Mouse (Mus musculus) adipocyte (in vitro differentiated cells): Measurements from ENCODE around the gene Pakap.
A peak's percentile ranks its signal among the peaks of the same experiment; 100 is the strongest.

ENCODE experiments used
- DNase-seq: peaks from one replicate; pipeline ENCODE4 v3.0.0-alpha.2; 2016; ENCODE audit warnings: low spot score

Gene Pakap

DNA sequence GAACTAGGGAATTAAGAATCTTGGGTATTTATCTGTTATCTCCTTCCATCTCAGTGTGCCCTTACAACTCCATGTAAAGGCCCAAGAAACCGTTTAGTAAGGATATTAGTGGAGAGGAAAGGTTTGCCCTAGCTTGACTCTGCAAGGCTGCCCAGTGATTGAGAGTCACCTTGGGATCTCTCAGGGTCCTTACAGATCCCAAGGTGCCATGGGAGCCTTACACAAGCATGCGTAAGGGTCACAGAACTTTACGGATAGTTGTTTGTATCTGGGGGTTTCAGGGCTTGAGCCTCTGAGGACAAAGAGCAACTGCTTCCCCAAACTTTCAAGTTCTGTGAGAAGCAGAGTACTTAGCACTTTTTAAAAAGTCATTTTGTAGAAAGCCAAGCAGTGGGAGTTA is 6.2 kb downstream of the Pakap start:
- no peak for DNase-seq

DNA sequence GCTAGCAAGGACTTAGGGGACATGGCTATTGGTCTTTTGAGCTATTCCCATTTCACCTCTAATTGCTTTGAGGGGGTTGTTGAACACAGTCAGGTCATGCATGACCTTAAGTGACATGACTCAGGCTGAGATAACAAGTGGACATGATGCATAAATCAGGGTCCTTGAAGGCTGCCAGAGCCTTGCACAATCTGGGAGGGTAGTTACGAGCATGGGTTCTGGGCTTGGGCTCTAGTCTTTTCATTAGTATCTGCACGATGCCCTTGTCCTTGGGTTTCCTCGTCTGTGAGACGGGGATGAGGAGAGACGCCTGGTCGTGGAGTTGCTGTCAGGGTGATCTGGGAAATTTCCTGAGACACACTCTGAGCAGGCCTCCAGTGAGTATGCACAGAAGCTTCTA is 6.7 kb downstream of the Pakap start:
- DNase-seq = peak; percentile 34

DNA sequence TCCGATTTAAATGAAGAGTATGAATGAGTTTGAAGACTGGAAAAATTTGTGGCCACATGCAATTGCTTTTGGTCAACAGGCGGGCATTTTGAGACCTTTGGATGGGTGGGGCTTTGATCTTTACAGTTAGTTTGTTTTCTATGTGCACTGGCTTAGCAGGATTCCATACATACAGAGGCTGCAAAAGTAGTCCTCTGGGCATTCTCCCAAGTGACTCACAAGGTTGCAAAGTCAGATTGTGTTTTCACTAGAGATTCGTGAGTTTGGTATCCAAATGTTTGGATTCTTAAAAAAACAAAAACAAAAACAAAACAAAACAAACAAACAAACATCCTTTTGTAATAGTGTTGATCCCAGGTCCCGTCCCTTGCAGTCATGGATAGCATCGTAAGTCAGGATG is 7.7 kb downstream of the Pakap start:
- no peak for DNase-seq

DNA sequence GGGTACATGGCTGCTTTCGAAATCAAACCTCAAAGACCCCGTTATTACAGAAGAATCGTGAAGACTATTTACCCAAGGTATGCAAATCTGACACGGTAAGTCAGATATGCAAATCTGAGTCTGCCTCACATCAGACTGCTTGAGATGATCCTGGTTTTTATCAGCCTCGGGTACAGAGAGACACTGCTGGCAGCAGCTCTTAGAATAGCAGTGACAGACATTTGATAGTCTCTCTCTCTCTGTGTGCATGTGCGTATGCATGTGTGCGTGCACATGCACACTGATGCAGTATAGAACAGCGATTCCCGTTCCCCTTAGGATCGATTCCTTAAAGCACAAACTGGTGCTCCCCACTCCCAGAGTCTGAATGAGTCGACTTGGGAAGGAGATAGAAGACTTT is 8.1 kb downstream of the Pakap start:
- DNase-seq = no peak

DNA sequence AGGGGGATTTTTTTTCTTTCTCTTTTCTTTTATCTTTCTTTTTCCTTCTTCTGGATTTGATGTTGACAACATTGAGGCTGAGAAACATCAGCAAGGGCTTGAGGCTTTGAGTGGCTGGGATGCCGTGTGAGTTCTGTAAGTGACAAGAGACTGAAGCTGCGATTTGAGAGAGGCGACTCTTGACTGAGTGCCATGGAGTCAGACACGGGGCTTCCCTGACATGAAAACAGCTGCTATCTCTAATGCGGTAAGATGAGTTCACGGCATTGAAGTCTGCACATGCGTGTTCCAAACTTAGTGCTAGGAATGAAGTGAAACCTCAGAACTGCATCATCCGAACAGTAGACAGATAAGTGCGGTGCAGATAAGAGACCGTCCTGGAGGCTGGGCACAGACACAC is 11.7 kb downstream of the Pakap start:
- no peak for DNase-seq

DNA sequence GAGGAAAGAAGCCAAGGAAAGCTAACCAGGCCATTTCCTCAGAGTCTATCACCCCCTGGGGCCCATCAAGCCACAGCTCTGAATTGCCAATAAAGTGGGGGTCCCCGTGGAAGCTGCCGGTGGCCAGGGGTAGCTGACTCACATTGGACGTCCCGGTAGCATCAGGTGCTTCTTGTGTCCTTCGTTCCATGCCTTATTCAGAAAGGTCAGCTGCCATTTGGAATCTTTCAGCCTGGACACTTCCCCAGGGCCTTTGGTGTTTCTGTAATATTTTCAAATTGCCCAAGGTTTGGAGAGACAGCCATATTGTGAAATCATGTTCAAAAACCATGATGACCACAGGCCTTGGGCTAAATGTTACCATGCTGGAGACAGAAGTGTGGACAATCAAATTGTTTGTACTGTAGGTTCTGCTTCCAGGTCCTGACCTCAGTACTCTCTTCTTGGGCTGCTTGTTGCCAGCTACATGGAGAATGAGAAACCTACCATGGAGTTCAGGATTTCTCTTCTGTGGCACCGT is 17.4 kb downstream of the Pakap start:
- DNase-seq = peak; percentile 75

DNA sequence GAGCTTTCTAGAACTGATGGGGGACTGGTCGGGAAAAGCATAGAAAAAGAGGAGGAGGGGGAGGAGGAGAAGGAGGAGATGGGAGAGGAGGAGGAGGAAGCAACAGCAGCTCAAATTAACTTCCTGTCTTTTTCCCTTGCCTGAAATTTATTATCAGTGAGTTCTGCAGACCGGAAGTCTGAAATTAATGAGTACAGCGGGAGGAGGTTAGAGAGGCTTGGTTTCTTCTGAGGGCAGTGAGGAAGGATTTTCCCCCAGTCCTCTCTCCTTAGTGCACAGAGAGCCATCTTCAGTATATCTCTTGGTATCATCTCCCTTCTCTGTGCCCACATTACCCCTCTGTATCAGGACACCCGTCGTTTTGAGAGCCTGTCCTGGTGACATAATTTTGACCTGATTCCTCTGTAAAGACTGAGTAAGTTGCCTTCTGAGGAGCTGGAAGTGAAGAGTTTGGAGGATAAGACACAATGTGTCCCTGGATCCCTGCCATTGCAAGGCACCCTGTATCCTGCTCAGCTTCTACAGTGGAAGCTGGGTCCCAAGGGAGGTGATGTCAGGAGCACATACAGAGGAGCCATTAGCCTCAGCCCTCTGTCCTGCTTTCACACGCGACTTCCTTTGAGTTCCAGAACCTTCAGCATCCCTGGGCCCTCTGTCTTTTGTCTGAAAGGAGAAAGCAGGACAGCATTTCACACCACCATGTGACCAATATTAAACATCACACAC is 19.1 kb downstream of the Pakap start:
- peak; percentile 12 for DNase-seq

DNA sequence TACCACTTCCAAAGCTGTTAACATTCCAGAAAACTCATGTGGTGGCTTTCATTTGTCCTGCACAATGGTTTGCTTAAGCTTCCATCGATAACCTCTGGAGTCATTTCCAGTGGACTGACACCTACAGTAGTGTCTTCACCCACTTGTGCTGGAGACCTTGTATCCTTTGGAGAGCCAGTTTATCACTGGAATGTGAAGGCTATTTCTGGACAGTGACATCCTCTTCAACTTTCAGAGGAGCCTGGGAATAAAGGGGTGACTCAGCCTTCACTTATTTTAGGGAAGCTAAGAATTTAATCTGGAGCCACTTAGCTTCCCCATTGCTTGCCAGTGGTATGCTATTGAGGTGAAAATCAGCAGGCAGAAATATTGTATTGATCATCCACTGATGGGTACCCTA is 20.4 kb downstream of the Pakap start:
- no peak for DNase-seq

DNA sequence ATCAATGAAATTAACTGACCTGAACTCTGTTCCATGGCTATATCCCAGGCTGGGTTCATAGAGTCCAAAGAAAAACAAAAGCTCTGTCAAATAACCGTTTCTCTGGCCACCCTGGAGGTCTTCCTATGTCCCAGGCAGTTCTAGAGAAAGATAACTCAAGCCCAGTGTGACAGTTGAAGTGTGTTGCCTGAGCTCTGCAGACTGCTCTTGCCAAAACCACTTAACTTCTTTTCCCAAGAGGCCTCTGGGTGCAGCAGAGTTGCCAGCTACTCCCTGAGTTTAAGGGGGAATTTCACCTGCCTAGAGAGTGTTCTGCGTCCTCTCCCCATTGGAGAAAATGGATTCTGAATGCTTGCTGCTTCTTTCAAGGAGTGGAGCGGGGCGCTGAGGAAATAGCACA is 24.8 kb downstream of the Pakap start:
- DNase-seq = peak; percentile 14

DNA sequence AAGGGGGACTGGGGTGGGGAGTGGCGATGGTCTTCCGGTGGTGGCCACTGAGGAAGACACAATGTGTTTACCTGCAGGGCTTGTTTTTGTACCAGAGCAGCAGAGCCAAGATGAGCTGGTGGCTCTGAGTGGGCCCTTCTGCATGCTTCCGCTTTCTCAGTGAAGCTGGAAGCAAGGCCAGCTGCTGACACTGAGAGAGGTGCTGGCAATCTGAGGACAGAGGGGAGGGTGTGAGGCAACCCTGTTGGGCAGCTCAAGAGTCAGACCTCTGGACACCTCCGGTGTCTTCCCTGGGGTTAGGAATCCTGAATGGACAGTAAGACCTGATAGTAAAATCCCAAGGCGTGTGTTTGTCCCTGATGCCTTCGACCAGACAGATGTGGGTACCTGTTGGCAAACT is 32.0 kb downstream of the Pakap start:
- no peak for DNase-seq

DNA sequence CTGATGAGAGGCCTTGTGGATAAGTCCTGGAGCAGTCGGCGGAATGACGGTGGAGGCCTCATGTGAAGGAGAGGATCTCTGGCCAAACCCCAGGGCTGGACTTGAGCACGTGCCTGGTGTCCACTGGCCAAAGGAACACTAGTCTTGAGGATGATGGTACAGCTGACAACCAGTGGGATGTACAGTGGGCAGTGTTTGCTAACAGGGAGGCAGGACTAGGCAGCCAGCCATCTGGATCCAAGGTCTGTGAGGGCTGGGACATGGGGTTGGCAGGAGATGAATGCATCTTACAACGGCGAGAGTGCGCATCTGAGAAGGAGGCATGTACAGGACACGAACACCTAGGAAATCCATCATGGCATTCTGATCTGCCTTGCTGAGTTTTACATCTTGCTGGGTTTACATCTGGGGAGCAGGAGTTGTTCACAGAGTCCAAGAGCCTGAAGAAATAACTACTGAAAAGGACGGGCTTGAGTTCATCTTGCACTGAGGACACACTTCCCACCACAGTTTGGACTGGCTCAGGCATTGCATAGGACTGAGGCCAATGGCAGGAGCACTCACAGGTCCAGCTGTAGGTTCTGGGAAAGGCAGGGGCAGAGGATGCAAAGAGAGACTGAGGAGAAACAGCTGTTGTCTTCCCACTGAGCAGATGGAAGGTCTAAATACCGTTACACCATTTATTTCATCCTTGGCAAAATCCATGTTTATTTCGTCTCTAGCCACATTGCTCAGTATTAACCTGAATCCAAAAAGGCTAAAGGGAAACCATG is 32.9 kb downstream of the Pakap start:
- peak; percentile 22 for DNase-seq

DNA sequence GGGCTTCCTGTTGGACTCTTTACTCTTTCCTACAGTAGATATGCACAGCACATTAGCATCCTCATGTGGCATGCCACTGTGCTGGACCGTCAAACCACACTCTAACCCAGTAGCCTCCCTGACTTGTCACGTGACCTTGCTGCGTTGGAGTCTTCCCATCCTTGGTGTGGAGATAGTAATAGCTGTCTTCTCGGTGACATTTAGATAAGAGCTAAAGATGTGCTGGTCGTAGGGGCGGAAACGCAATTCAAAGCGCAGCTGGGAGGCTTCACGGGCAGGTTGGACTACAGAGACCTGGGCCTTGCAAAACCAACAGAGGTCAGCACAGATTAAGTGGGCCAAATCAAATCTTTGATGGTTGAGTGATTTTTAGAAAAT is 33.5 kb downstream of the Pakap start:
- no peak for DNase-seq

DNA sequence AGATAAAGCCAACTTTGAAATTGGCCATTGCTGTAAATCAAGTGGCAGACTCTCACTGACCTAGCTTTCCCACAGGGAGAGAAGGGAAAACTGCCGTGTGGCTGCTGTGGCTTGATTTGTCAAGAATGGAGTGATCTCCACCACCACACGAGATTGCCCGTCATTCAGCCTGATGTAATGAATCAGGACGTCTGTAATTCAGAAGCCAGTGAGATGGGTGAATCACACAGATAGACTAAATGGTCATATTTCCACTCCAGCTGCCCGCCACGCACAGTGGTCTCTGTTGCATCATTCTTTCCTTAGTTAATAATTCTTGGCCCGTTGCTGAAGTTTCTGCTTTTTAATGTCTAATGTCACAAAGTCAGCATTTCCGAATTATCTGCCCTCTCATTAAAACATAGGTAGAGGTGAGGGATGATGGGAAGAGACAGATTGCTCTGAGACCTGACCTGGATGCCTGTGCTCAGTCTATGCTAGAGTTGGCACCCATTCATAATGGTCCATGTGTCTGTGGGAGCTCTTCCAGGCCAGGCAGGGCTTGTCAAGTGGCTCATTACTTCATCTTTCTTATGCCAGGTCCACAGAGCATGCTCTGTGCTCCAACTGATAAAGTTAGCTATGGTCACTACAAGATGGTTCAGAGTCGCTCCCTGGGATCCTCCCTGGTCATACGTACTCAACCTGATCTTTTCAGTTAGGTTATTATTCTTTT is 34.1 kb downstream of the Pakap start:
- DNase-seq = no peak

DNA sequence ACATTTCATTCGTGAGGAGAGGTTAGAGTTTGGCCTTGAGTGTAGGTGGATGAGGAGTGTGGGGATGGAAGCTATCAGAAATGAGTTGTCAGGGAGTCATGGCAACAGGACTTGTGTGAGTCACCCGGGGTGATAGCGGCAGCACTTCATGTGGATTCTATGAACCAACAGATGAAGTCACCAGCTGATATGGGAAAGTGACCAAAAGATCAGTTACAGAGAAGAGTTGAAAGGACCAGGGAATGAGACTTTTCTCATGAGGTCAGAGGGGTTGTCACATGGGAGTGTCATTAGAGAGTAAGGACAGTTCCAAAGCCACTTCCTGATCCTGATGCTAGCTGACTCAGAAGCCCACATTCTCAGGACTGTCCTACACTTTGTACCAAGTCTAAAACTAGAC is 38.3 kb downstream of the Pakap start:
- DNase-seq = peak; percentile 11

DNA sequence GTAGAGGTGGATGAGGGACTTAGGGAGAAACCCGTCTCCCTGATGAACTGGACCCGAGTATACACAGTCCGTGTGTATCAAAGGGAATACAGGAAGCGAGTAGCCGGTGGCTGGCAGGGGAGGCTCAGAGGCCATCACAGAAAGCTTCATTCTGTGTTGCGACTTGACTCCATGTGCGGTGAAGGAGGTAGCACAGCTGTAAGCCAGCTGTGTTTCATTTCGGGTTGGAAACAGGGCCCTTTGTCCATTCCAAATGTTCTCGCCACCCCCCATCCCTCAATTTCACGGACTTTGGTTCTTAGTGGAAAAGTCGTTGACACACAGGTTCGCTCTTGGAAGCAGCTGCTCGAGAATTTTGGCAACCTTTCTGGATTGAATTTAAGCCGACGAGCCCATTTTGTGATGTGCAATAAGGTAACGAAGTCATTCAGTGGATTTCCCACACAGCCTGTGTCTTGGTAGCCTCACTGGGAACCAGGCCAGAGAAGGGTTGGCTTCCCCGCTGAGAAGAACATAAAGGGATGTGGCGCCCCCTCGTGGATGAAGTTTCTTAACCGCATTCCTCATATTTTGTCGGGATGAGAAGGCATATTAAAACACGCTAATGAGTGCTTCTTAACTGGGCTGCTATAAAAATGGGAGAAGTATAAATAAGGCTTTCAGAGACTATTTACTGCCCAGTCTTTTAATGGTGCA is 39.4 kb downstream of the Pakap start:
- peak; percentile 97 for DNase-seq

DNA sequence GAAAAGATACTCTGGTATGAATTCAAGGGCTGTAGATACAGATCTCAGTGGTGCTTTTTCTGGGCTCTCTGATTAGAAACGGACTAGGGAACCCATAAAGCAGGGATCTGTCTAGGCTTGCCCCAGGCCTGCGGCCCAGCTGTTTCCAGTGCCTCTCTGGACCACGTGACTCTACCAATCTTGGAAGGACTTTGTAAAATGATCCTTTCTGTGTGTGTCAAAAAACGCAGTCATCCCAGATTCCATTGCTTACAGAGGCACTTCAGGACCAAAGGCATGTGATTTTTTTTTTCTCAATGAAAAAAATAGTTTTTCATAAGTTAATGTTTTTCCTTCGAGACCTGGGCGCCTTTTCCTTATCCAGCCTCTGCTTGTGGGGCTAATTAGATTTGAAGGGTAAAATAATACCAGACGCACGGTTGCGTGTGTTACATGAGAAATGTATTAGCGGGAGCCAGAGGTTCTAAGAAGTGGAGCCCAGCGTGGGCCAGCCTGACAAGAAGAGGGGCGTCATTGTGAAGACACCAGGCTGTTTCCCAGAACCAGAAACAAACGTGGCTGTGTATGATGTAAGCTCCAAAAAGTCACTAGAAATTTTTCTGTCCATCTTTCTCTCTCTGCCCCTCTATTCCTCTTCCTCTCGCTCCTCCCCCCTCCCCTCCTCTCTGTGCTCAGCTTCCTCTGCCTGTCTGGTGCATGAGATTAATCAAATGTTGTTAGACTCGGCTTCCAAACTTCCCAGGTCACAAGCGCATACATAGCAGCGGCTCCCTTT is 43.5 kb downstream of the Pakap start:
- DNase-seq = no peak

DNA sequence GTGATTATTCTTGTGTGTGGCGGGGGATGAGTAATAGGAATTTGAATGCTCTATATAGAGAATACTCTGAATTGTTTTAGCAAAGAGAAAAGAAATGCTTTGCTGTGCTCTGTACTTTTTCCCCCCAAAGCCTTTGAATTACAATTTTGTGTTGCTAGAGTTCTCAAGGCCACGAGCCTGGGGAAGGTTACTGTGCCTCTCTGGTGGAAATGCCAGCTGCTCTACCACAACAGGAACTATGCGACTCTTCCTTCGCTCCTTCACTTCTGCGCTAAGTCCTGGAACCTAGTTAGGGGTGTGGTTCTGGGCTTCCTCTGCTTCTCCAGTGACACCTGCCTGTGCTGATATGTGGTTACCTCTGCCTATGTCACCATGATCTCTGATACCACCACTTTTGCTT is 44.7 kb downstream of the Pakap start:
- no peak for DNase-seq

DNA sequence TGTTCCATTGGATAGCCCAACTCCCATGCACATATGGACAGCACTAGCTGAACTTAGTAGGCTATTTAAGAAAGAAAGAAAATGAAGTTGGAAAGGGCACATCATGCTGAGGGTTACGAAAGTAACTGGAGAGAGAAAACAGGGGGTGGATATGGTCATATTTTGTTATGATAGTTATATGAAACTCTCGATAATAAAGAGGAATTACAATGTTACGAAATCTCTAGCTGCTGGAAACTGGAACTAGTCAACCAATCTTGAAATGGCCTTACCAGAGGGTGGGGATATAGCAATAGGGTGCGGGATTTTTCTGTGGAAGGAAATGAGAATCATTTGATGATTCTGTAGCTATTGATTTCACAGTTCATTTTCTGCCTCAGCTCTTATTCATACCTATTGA is 46.7 kb downstream of the Pakap start:
- DNase-seq = no peak

DNA sequence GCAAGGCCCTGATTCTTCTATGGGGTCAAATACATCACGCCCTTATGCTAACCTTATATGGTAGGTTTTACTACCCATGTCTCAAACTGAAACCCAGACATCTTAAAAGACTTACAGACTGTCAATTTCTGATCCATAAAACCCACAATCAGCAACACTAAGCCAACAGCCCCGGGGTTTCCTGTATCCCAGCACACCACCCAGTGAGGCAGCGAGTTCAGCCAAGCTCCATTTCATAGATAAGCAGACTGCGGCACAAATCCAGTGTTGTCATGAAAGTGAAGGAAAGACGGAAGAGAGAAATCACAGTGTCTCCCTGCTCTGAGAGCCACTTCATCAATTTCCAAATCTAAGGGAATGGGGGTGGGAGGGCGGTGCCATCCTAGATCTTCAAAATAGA is 50.8 kb downstream of the Pakap start:
- DNase-seq = no peak

DNA sequence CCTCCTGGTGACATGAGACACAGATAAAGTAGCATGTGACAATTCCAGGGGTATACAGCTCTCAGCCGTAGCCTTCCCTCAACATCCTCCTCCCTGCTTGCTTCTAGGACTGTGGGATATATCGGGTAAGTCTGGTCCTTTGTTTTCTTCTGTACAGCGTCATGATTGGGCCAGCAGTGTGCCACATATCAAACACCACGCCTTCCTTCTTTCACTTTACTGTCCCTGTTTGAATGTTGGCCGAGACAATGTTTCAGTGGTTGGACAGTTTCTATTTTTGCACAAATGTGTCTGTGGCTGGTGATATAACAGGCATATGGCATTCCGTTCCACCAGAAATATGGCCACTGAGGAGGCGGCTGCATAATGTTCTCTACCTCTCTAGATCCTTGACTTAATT is 54.8 kb downstream of the Pakap start:
- DNase-seq = no peak

DNA sequence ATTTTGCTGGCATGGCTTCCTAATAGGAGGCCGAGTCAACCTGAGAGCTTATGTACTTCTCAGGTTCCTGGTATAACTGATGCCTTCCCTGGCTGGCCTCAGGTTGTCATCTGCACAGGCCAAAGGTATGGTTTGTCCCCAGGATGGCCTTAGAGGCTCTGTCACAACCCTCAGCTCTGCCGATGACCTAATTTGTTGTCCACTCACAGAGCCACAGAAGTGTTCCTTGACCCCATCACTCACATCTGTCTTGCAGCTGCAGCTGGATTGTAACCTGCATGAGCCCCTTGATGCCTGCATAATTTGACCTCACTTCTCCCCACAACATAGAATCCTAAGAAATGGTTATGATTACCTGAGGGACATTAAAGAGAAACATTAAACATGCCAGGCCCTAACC is 56.8 kb downstream of the Pakap start:
- DNase-seq = no peak

DNA sequence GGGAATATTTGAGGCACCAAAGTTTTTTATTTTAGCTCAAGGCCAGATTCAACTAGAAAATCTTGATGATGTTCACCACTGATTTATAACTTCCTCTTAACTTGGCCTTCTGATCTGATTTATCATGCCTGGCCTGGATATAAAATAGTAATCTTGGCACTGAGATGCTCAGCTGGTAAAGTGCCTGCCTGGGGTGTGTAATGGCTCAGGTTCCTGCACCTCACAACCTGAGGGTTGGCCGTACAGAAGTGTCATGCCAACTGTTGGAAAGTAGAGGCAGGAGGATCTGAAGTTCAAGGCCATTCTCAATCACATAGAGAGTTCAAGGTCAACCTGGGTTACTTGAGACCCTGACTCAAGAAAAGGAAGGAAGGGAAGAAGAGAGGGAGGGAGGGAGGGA is 57.3 kb downstream of the Pakap start:
- DNase-seq = no peak
